Mouse (Mus musculus) neural tube, embryonic 12.5 days (tissue): ENCODE measurements around the gene Dctn1. TPM values are rescaled to one million over a fixed set of nuclear protein-coding genes. Genes with fewer than 3 reads are reported as not detected.
A peak's percentile ranks its signal among the peaks of the same experiment; 100 is the strongest.

Experiments used
- ATAC-seq: fragments of 200-750 bp; cut with Nextera tagmentation; 2 replicates; pipeline ENCODE4 v1.8.0; 2017; ENCODE audit warnings: low read depth, mild to moderate bottlenecking, moderate TSS enrichment, moderate library complexity; ENCODE audit not compliant: low FRiP score
- H3K27ac ChIP-seq: fragments of 300-500 bp; sonication (generic); 2 replicates; pipeline ENCODE4 v1.5.1; 2016
- H3K27me3 ChIP-seq: fragments of 300-500 bp; sonication (generic); replicated peaks from 2 replicates; pipeline ENCODE4 v1.6.1; 2016; ENCODE audit warnings: mild to moderate bottlenecking
- H3K36me3 ChIP-seq: fragments of 300-500 bp; sonication (generic); 2 replicates; pipeline ENCODE4 v1.6.1; 2016; ENCODE audit warnings: mild to moderate bottlenecking
- H3K4me1 ChIP-seq: fragments of 300-500 bp; sonication (generic); 2 replicates; pipeline ENCODE4 v1.6.1; 2016
- H3K4me2 ChIP-seq: fragments of 300-500 bp; sonication (generic); replicated peaks from 2 replicates; pipeline ENCODE4 v1.6.1; 2016; ENCODE audit warnings: mild to moderate bottlenecking
- H3K4me3 ChIP-seq: fragments of 300-500 bp; sonication (generic); 2 replicates; pipeline ENCODE4 v1.5.1; 2016
- H3K9ac ChIP-seq: fragments of 300-500 bp; sonication (generic); 2 replicates; pipeline ENCODE4 v1.6.1; 2016; ENCODE audit warnings: mild to moderate bottlenecking
- H3K9me3 ChIP-seq: fragments of 300-500 bp; sonication (generic); 2 replicates; pipeline ENCODE4 v1.6.1; 2016; ENCODE audit warnings: mild to moderate bottlenecking
- WGBS: fragments of 180-500 bp; shearing (Covaris S2); methylation state at CpG from one replicate; pipeline ENCODE4 v1.1.7; 2016; 5-methylcytosine and 5-hydroxymethylcytosine counted together
- polyA plus RNA-seq: library from polyadenylated mRNA; unstranded; fragments of >200 nt; fragmentation: Nextera tagmentation; extraction: Ambion mirVana; gene quantifications from 2 replicates; pipeline ENCODE4 v1.2.1, GENCODE M21; 2016

The Dctn1 gene
- polyA plus RNA-seq, 1 experiment from 2014 or later: 196 TPM

GRCm38 (mm10) chr6:83124851-83125312 lies 40.8 kb upstream of the Dctn1 start:
- no peaks in the 10 kb centered on the region for H3K36me3 ChIP-seq
- H3K9me3 ChIP-seq: no peaks in the 10 kb centered on the region
- WGBS: under 1% methylated on average over 30 of the region's 30 CpGs
- 0 out of 2 replicates have a peak, but pooled peaks have one; percentile 2 for ATAC-seq
- H3K4me1 ChIP-seq: peaks cover 30% of the 10 kb centered on the region
- H3K27ac ChIP-seq: no peak overlapping the region
- H3K9ac ChIP-seq: peak overlapping the region; percentile 65
- peak overlapping the region; percentile 77 for H3K4me3 ChIP-seq
- no peaks in the 10 kb centered on the region for H3K27me3 ChIP-seq
- peak overlapping the region; percentile 91 for H3K4me2 ChIP-seq

GRCm38 (mm10) chr6:83125331-83125730 lies 40.4 kb upstream of the Dctn1 start, which contains the start of gene Ino80b:
Gene Ino80b (minus strand): TSS chr6:83125431.
- no peak for ATAC-seq
- H3K9ac ChIP-seq: peak within 1 kb of the TSS; percentile 65

GRCm38 (mm10) chr6:83127419-83127818 lies 38.3 kb upstream of the Dctn1 start:
- H3K4me3 ChIP-seq: no peak overlapping the region
- no peak for ATAC-seq
- H3K27ac ChIP-seq: no peak overlapping the region
- no peaks in the 10 kb centered on the region for H3K27me3 ChIP-seq
- no peak overlapping the region for H3K9ac ChIP-seq
- peaks cover 21% of the 10 kb centered on the region for H3K4me1 ChIP-seq
- no peaks in the 10 kb centered on the region for H3K36me3 ChIP-seq
- no peaks in the 10 kb centered on the region for H3K9me3 ChIP-seq
- no peak overlapping the region for H3K4me2 ChIP-seq
- 95% methylated on average over 5 of the region's 5 CpGs for WGBS

More at GRCm38 (mm10) chr6:83125331-83125730, 40.4 kb upstream of the Dctn1 start, which contains the start of gene Ino80b:
- Histone ChIP-seq H3K4me3 (peak within 1 kb of the TSS; percentile 77), H3K27me3 (no peaks in the 10 kb centered on the region), H3K4me1 (peaks cover 26% of the 10 kb centered on the region), H3K27ac (no peak within 1 kb of the TSS), H3K9me3 (no peaks in the 10 kb centered on the region), H3K36me3 (no peaks in the 10 kb centered on the region), H3K4me2 (peak within 1 kb of the TSS; percentile 91)
- WGBS: 27% methylated on average over 5 of the region's 5 CpGs

- Histone ChIP-seq H3K4me1 (peaks cover 13% of the 10 kb centered on the region), H3K4me2 (no peak overlapping the region), H3K4me3 (no peak overlapping the region), H3K9me3 (no peaks in the 10 kb centered on the region), H3K9ac (no peak overlapping the region), H3K27ac (no peak overlapping the region), H3K36me3 (no peaks in the 10 kb centered on the region), H3K27me3 (peaks cover 10% of the 10 kb centered on the region; the same call in 1 of the 2 replicates)
- 77% methylated on average over 6 of the region's 6 CpGs for WGBS
- no peak for ATAC-seq
Measured at GRCm38 (mm10) chr6:83131469-83132034, 34.2 kb upstream of the Dctn1 start.

GRCm38 (mm10) chr6:83132176-83132919 lies 33.4 kb upstream of the Dctn1 start:
- Histone ChIP-seq H3K9ac (no peak overlapping the region), H3K4me3 (no peak overlapping the region)
- WGBS: 86% methylated on average over 9 of the region's 9 CpGs

GRCm38 (mm10) chr6:83134226-83134625 lies 31.5 kb upstream of the Dctn1 start:
- Histone ChIP-seq H3K9ac (no peak overlapping the region), H3K4me3 (no peak overlapping the region), H3K9me3 (no peaks in the 10 kb centered on the region), H3K4me1 (peaks cover 36% of the 10 kb centered on the region), H3K27me3 (peaks cover 10% of the 10 kb centered on the region; the same call in 1 of the 2 replicates), H3K36me3 (no peaks in the 10 kb centered on the region), H3K27ac (no peak overlapping the region), H3K4me2 (no peak overlapping the region)
- no peak for ATAC-seq
- WGBS: 79% methylated on average over 3 of the region's 3 CpGs

More at GRCm38 (mm10) chr6:83132176-83132919, 33.4 kb upstream of the Dctn1 start:
- no peak overlapping the region for H3K4me2 ChIP-seq
- no peak overlapping the region for H3K27ac ChIP-seq
- H3K27me3 ChIP-seq: peaks cover 10% of the 10 kb centered on the region; the same call in 1 of the 2 replicates
- H3K9me3 ChIP-seq: no peaks in the 10 kb centered on the region
- no peaks in the 10 kb centered on the region for H3K36me3 ChIP-seq
- peaks cover 21% of the 10 kb centered on the region for H3K4me1 ChIP-seq
- ATAC-seq: no peak

- H3K4me2 ChIP-seq: peak within 1 kb of the TSS; percentile 69
- H3K36me3 ChIP-seq: no peaks in the 10 kb centered on the region
- peak within 1 kb of the TSS; percentile 83 for H3K9ac ChIP-seq
- H3K9me3 ChIP-seq: no peaks in the 10 kb centered on the region
- H3K27ac ChIP-seq: no peak within 1 kb of the TSS
- H3K4me1 ChIP-seq: peaks cover 36% of the 10 kb centered on the region
- ATAC-seq: no peak
- peak within 1 kb of the TSS; percentile 45 for H3K4me3 ChIP-seq
- WGBS: 65% methylated on average over 7 of the region's 7 CpGs
- H3K27me3 ChIP-seq: peaks cover 10% of the 10 kb centered on the region; the same call in 1 of the 2 replicates
Measured at GRCm38 (mm10) chr6:83134951-83135513, 30.7 kb upstream of the Dctn1 start, which contains the start of gene Rtkn. Gene Rtkn (plus strand): TSS chr6:83135463.

- Histone ChIP-seq H3K9ac (peak overlapping the region; percentile 83), H3K27ac (no peak overlapping the region), H3K27me3 (peaks cover 10% of the 10 kb centered on the region; the same call in 1 of the 2 replicates), H3K9me3 (no peaks in the 10 kb centered on the region), H3K4me2 (peak overlapping the region; percentile 69), H3K36me3 (no peaks in the 10 kb centered on the region), H3K4me1 (peaks cover 36% of the 10 kb centered on the region), H3K4me3 (peak overlapping the region; percentile 45)
- WGBS: 6% methylated on average over 37 of the region's 37 CpGs
- ATAC-seq: no peak
Measured at GRCm38 (mm10) chr6:83135571-83136161, 30.1 kb upstream of the Dctn1 start.

GRCm38 (mm10) chr6:83136291-83136880 lies 29.3 kb upstream of the Dctn1 start:
- Histone ChIP-seq H3K36me3 (no peaks in the 10 kb centered on the region), H3K27ac (peak overlapping the region; percentile 92), H3K9ac (peak overlapping the region; percentile 83; the same call in 1 of the 2 replicates), H3K9me3 (no peaks in the 10 kb centered on the region), H3K4me3 (peak overlapping the region; percentile 45), H3K27me3 (peaks cover 10% of the 10 kb centered on the region; the same call in 1 of the 2 replicates), H3K4me2 (peak overlapping the region; percentile 69), H3K4me1 (peaks cover 40% of the 10 kb centered on the region)
- 15% methylated on average over 5 of the region's 5 CpGs for WGBS
- no peak for ATAC-seq

GRCm38 (mm10) chr6:83136881-83137575 lies 28.7 kb upstream of the Dctn1 start:
- Histone ChIP-seq H3K36me3 (no peaks in the 10 kb centered on the region), H3K9me3 (no peaks in the 10 kb centered on the region), H3K4me2 (peak overlapping the region; percentile 69), H3K27ac (peak overlapping the region; percentile 92), H3K27me3 (peaks cover 10% of the 10 kb centered on the region; the same call in 1 of the 2 replicates), H3K4me3 (peak overlapping the region; percentile 45), H3K9ac (peak overlapping the region; percentile 83), H3K4me1 (peaks cover 47% of the 10 kb centered on the region)
- under 1% methylated on average over 26 of the region's 26 CpGs for WGBS
- ATAC-seq: peak; percentile 85

- peak overlapping the region; percentile 92 for H3K27ac ChIP-seq
- no peaks in the 10 kb centered on the region for H3K9me3 ChIP-seq
- peaks cover 10% of the 10 kb centered on the region; the same call in 1 of the 2 replicates for H3K27me3 ChIP-seq
- H3K36me3 ChIP-seq: no peaks in the 10 kb centered on the region
- peak overlapping the region; percentile 83 for H3K9ac ChIP-seq
- H3K4me2 ChIP-seq: peak overlapping the region; percentile 69
- peak; percentile 67 for ATAC-seq
- H3K4me1 ChIP-seq: peaks cover 52% of the 10 kb centered on the region
- under 1% methylated on average over 12 of the region's 12 CpGs for WGBS
- peak overlapping the region; percentile 45 for H3K4me3 ChIP-seq
Measured at GRCm38 (mm10) chr6:83137576-83137950, 28.2 kb upstream of the Dctn1 start.
